Mouse (Mus musculus) spleen, embryonic (tissue): ENCODE data around the gene Nudt2.

Source experiments
- CTCF ChIA-PET: fragments of 350-600 bp; sonication (Branson Sonifier 250); formaldehyde crosslinking; loops from one replicate; lab custom pipeline; 2022; lab: Charles Lee

The Nudt2 gene

GRCm38 (mm10) chr4:41519195-41519594 is 54.2 kb downstream of the Nudt2 start:
- CTCF ChIA-PET, result no interaction called here

- CTCF ChIA-PET, result interaction anchor here (0.7 kb wide), 1 partner anchor 12 kb away, joined by 3 read pairs; no protein-coding TSS in a partner anchor
Observed at GRCm38 (mm10) chr4:41520641-41521040, 55.7 kb downstream of the Nudt2 start.

DNA sequence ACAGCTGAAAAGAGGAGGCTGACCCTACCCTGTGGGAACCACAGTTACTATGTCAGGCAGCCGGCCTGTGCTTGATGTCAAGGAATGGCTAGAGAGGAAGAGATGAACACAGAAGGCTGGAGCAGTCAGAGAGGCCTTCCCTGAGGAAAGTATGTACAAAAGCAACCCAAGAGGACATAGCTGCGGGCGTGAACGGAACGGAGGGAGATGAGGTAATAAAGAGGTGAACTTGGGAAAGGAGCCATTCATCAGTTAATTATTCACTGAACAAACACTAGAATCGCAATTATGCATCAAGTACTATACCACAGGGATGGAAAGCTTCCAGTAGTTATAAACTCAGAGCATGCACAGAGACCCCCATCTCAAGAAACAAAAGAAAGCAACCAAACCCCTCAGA is 57.2 kb downstream of the Nudt2 start:
- CTCF ChIA-PET, result no interaction called here

- CTCF ChIA-PET, result interaction anchor here (0.6 kb wide), 1 partner anchor 577 kb away, joined by 3 read pairs; no protein-coding TSS in a partner anchor
Observed at GRCm38 (mm10) chr4:41522788-41523187, 57.8 kb downstream of the Nudt2 start.

GRCm38 (mm10) chr4:41523839-41524238 is 58.9 kb downstream of the Nudt2 start:
- CTCF ChIA-PET, result no interaction called here

DNA sequence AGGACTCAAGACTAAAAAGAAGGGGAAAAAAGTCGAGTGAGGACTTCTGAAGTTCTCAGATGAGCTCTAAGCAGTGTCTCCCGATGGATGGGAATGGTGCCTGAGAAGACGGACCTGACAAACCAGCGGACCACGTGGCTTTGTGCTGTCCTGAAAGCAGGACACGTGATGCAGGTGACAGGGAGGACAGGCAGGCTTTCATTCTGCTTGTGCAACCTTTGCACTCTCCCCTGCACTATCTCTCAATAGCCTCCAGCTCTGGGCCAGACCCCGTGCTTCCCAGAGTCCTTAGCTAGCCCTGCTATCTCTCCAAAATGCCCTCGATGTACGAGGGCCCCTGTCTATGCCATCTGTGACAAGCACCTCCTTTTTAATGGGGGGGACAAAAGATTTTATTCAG is 59.9 kb downstream of the Nudt2 start:
- CTCF ChIA-PET, result no interaction called here

- CTCF ChIA-PET, result no interaction called here
Observed at GRCm38 (mm10) chr4:41526553-41526952, 61.6 kb downstream of the Nudt2 start.

DNA sequence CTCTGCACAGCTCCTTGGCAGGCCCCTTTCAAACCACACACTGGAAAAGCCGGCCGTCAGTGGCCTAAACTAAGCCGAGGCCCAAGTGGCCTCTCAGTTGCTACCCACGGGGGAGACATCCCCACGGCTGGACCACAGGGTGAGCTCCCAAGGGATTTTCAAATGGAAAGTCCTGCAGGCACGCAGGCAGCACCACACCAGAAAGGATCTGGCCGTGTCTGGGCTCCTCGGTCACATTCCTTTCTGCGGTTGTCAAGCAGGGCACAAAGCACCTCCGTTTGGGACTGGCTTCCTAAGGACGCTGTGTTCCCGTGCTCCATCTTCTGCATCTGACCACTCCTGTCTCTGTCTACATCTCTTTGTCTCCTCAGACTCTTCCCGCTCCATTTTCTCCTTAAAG is 62.1 kb downstream of the Nudt2 start:
- CTCF ChIA-PET, result no interaction called here

- CTCF ChIA-PET, result no interaction called here
Observed at GRCm38 (mm10) chr4:41527996-41528395, 63.0 kb downstream of the Nudt2 start.
